Mouse (Mus musculus) urinary bladder, postnatal 36 days (tissue): Measurements from ENCODE around the gene Klhl5.

Source experiments
- DNase-seq, 2 experiments: peaks; one replicate each; pipeline ENCODE4 v3.0.0; 2022; ENCODE audit warnings: low spot score in 2 of 2, mixed read lengths in 1 of 2

Gene Klhl5

DNA sequence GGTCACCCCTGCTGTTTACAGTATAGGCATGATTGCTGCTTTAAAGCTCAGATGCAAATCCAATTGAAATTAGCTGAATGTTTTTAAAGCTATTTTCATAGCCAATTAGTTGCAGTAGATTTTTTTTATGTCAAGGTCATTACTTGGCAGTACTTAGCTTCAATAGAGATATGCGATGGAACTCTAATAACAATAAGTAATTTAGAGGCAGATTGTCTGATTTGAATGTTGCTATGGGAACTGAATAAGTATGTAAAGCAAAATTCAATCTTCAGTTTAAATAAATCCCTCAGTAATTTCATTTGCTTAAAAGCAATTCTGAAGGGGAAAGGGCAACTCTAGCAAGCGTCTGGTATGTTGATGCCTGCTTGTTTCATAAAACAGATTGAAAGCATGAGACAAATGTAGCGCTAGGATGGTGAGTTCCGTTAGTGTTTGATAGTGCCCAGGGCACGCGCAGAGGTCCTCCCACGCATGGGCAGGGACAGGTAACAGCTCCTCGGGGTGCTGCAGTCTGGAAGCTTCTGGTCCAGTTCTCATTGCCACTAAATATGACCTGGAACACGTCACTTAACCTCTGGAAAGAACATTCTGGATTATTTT, 38.3 kb downstream of the Klhl5 start:
- DNase-seq = no peak

DNA sequence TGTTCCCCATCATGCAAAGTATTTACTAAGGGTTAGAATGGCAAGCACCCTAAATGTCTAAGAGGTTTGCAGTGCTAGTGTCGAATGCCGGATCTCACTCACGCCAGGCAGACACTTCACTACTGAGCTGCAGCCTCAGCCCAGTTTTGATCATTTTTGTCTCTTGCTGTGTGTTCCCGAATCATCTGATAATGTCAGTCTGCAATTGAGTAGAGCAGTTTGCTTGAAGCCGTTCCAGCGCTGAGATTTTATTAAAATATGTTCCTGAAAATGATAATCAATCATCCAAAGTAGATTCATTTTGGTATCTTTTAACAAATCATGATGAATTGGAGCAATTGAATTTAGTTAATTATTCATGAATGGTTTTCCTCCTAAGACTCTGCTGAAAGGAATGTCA, 39.4 kb downstream of the Klhl5 start:
- DNase-seq = no peak

DNA sequence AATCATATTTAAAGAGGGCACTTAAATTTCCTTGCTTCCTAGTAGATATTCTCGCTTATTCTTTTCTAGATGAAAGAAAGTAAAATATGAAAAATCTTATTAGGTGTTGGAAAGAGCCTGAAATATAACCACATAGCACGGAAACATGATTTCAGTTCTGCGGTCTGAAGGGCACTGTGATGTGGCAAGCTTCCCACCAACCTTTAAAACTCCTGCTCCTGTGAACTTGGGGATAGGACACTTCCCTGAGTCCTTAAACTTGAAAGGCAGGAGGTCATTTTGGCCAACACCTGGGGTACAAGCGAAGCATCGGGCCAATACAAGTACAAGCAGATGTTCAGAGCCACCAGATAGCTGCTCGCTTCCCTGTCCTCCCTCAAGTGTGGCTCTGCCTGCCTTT, 42.4 kb downstream of the Klhl5 start:
- no peak for DNase-seq

DNA sequence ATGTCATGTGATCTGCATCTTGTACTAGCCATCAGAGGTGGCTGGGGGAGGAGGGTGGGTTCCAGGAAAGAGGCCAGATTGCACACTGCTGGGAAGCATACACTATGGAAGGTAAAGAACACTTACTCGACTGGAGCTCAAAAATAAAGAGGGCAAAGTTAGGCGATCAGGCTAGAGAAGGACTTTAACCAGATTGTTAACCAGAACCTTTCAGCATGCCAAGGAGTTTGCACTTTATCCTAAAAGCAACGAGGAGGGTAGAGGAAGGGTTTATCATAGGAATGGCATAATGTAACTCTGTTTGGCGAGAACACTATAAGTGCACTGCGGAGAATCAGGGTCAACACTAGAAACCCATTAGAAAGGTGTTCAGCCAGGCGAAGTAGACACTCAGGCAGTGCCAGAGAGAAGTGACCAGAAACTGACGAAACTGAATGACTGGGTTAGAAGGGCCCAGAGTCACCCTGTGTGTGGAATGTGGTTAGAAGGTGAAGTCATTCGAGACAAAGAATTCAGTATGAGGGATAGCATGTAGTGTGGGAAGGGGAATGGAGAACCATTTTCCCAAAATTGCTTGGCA, 43.1 kb downstream of the Klhl5 start:
- DNase-seq = no peak

DNA sequence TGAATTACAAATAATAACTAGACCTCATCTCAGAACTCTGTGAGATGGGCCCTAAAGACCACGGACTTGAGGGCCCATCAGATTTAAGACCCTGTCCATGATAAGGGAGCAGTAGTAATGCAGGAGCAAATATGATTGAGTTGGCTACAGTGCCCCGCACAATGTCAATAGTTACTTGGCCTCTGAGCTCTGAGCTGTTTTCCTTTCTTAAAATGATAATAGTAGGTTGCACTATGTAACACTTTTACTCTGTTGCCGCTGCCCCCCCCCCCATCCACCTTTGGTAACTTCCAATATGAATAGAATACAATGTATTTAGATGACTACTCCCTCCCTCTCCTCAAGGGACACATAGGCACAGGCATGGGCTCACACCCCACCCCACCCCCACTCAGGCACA, 43.9 kb downstream of the Klhl5 start:
- DNase-seq = no peak

DNA sequence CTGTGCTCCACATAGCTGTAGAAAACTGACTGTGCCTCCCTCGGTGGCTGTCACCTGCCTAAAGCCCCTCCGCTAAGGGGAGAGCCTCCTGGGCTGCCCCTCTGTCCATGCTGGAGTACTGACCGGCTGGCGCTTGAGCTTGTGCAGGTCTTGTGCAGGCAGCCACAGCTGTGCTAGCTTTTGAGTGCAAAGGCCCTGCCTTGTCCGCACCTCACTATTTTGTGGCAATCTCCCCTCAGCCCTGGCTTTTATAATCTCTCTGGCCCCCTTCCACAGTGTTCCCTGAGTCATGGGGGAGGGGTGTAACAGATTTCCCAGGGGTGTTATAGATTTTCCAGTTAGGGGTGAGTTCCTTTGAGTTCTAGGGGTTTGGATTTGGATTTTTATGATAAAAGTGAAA, 44.4 kb downstream of the Klhl5 start:
- DNase-seq = no peak

DNA sequence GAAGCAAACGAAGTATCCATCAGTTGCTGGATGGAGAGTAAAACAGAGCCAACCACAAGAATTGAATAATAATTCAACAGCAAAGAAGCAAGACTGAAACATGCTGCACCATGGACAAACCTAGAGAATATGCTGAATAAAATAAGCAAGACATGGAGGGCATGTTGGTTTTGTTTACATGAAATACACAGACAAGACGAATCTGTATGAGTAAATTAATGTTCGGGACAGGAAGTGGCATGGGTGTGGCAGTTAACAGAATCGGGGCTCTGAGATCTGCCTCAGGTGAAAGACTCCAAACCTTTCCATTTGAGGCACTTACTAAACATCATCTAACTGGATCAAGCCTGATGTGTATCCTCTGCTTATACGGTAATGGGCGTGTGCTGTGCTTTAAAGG, 46.9 kb downstream of the Klhl5 start:
- DNase-seq = no peak

DNA sequence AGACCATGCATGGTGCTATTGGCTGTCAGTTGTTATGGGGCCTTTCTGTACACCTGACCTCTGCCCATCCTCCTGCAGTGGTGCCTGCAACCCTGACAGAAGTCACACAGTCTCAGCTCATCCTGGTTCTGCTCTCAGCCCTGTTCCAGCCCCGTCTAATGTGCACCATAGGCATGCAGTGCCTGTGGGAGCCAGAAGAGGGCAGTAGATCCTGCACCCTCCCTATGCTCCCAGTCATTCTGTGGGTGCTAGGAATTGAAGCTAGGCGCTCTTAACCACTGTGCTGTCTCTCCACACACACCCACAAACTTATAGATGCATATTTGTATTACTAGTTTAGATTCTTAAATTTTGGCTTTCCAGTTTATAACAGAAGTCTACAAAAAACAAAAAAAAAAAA, 49.5 kb downstream of the Klhl5 start:
- DNase-seq = peak in 1 of 2 experiments; percentile 40

DNA sequence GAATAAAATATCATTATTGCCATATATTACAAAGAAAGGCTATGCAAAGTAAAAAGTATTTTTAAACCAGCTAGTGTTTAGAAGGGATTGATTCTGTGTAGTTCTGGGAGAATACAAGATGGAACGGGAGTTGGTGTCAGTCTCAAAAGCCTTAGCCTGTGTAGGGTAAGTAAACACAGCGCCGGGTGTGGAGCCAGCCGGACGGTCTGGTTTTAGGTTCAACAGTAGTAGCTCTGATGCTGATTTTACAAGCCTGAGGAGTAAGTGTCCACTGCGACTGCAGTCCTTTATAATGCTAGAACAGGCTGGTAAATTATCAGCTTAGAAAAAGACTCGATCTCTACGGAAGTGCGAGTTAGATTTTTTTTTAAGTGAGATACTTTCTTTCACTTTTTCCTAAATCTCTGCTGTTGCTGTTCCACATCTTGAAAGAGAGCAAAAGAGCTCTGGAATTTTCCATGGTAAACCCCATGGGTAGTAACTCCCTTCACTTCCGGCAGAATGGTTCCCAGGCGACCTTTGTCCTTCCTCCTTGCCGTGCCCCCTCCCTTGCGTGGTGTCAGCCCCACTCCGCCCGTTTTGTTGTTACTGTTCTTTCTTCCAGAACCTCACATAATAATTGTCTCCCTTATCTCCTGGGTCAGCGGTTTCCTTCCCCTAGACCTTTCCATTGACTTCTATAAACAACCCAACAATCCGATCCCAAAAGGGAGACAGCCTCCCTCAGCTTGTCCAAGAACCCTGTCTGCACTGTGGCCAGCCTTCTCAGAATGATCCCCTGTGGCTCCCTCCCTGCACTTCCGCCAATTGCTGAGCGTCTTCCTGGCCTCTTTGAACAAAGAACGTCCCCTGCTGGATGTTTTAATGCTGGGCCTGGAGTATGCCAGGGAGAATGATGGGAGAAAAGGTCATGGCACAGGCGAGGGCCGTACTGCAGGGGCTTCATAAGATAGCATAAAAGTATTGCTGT, 50.4 kb downstream of the Klhl5 start:
- peak; percentile 30 to 67 for DNase-seq

DNA sequence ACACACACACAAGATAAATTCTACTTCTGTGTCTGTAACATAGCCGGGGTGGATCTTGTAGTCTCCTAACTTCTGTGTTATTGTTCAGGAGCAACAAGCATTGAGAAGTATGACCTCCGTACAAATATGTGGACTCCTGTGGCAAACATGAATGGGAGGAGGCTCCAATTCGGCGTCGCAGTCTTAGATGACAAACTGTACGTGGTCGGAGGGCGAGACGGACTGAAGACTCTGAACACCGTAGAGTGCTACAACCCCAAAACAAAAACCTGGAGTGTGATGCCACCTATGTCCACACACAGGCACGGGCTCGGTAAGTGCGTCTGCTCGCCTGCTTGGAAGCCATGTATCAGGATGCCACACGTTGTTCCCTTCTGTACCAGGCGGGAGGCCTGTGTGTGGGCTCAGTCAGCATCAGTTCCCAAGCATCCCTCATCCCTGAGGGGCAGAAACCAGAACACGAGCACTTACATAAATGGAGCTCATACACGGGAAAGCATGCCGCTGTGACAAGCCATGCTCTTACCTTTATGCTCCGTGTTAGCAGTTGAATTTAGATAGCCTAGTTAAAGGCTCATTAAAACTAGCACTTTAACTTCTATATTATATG, 51.5 kb downstream of the Klhl5 start:
- no peak for DNase-seq

DNA sequence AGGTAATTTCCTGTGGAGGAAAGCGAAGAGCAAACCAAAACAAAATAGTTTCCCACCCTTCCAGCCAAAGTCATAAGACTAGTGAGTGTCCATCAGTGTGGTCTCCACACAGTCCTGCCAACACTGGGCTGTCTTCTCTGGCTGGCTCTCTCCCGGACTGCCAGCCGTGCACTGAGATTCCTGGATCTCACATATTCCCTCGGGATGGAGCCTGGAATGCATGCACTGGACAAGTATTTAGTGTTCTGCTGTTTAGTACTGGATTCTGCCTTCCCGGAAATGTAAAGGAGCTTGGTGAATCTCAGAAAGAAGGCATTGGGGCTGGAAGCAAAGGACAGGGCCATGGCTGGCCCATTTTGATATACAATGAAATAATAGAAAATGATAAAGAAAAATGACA, 55.7 kb downstream of the Klhl5 start:
- DNase-seq = no peak

DNA sequence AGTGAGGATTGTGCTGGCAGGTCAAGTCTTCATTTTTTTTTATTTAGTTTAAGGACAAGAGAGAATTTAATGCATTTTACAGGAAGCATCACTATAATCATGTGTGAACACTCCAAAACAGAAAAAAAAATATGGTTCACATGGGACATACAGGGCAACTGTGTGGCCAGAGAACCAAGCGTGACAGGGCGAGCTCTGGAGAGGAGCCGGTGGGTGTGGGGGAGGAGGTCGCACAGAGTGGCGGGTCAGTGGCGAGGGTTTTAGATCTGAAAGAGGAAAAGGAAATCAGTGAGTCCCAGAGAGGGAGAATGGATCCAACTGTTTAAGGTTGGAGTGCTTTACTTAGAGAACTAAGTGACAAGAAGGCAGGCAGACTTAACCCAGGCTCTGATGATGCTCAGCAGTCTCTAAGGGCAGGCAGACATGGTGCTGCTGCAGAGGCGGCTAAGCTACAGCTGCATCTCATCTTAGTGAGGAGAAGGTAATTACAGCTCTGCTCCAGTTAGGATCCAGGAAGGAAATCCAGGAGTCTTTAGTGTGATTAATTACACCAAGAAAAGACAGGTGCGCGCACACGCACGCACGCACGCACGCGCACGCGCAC, 56.3 kb downstream of the Klhl5 start:
- DNase-seq = no peak

DNA sequence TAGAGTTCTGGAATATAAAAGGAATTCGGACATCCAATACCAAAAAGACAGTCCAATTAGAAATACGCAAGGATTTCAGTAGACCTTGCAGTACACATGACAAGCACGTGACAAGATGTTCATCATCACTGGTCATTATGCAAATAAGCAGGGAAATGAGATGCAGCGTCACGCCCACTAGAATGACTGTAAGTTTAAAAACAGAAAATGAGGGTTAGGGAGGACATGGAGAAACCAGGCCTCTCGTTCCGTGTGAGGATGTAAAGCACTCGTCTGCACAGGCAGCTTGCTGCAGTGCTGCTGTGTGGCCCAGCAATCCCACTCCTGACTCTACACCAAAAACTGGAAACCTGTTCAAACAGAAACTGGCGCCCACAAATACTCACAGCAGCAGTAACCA, 62.9 kb downstream of the Klhl5 start:
- DNase-seq = no peak

DNA sequence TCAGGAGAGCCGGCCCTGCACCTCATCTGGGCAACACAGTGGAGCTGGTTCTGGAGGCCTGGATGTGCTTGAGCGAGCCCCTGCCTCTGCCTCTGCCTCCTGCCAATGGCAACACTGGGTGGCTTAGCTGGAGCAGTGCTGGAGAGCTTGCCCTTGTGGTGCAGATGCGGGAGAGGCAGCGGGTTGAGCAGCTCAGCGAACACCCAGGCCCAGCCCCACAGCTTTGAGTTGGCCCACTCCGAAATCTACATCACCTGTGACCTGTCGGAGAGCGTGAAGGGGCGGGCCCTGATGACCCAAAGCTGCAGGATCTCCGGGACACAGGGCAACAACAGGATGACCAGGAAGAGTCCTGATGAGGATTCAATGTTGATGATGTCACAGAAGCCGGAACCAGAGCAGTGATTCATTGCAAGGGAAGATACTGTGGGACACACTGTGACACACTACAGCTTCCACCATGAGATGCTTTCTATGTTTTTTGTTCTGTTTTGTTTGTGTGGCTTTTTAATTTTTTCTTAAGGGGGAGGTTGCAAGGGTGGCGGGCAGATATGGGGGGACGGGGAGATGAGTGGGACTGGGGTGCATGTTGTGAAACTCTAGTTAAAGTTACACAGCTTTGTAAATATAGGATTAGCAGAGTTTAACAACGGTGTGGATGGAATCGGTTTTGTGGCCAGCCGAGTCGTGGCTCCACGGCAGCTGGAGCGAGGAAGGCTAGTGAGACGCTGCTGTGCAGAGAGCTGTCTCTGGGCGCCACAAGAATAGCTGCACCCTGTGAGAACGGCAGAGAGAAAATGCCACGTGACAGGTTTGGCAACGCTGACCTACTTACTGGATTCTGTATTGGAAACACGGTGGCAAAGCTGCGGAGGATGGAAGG, 67.9 kb downstream of the Klhl5 start:
- no peak for DNase-seq

DNA sequence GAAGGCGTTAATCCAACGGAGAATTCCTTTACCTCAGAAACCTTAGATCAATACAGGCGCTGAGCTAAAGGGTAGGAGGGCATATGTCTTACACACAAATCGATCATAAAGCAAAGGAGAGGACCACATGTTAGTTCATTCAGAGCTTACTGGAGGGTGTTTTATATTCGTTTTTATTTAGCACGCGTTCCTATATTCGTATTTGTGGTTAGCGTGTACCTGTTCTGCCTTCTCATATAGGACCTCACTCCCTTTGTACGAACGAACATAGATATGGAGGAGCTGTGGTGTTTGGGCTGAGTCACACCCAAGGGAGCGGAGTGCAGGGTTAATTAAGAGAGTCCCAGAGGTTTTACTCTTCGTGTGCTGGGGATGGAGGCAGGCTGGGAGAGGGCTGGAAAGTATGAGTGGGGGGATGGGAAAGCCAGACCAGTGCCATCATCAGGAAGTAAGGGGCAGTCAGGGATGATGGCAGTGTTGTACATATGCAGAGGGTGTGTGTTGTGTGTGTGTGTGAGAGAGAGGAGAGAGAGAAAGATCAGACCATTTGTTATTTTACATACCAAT, 68.7 kb downstream of the Klhl5 start:
- no peak for DNase-seq

DNA sequence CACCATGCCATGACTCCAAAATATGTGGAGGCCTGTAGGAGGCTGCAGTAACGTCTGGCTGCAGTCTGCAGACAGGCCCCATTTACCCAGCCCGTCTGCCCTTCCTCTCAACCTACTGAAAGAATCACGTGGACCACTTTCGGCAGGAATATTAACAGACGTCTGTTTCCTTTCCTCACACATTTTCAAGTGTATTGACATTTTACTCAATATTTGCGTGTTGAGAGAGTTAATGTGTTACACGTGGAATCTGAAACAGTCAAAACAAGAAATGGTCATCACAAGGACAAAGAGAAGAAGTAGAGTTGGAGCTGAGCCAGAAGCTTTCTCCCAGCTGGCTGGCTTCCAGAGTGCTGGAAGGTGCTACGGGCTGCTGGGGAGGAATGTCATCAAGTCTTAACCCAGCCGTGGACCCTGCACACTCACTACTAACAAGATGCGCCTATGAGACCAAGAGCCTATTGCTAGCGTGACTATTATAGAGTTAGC, 69.7 kb downstream of the Klhl5 start:
- no peak for DNase-seq

DNA sequence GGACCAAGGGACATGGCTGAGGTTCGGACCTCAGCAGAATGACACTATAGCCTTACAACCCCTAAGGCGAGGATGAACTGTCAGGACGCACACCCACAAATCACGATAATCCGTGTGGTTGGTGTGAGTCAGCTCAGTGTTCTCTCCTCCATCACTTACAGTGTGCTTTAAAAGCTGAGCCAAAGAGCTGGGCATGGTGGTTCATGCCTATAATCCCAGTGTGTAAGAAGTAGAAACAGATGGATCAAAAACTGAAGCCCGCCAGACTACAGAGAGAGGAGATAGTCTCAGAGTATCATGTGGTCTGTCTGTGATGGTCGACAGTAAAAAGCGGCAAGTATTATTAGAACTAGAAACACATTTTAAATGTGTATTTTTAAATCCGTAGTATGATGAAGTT, 71.1 kb downstream of the Klhl5 start:
- no peak for DNase-seq

DNA sequence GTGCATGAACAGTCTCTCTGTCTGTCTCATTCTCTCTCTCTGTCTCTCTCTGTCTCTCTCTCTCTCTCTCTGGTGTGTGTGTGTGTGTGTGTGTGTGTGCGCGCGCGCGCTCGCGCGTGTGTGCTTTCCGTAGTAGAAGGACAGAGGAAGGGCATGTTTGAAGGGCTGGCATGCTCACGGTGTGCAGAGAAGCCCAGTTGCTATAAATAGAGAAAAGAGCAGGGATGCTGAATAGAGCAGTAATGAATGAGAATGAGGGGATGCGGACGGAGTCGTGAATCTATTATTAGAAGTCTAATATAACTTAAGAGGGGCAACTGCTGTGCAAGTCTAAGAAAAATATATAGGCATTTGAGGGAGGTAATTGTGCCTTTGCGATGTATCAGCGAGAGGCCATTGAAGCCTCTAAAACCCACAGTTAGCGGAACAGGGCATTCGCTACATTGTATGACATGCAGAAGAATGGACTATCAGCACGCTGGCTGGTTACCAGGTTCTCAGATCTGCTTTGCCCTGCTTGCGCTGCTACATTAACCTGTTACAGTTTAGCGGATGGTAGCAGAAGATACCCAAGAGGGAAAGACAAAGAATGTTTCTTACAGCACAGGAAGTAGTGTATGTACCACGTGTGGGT, 73.9 kb downstream of the Klhl5 start:
- no peak for DNase-seq

DNA sequence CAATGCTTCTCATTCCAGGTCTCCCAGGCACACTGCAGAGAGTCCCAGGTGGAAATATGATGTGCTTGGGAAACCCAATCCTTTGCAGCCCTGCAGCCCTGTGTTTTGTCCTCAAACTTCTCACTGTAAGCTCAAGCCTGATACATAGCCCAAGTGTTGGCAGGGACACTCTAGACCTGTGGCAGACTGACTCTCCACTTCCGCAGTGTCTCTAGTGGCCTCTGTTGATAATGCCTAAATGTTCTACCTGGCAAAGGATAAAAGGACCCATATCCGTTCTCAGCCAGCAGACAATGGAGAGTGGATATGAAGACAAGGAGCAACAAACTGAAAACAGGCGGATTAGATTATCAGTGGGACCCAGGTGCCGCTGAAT, 74.4 kb downstream of the Klhl5 start:
- no peak for DNase-seq

DNA sequence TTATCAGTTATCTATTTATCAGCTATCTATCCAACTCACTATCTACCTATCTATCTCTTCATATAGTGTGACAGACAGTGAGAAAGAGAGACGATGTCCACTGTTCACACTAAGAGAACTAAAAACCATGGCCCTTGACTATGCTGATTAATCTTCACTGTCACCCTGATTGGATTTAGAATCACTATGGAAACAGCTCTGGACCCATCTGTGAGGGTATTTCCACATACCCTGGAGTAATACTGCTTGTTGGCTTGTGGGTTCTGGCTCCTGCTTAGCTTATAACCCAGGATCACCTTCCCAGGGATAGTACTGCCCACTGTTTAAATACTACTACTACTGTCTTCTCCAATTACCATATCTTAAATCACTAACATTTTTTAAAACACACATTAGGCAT, 74.9 kb downstream of the Klhl5 start:
- no peak for DNase-seq
